Mouse (Mus musculus): ENCODE results near the gene Tnfrsf4.
A peak's percentile ranks its signal among the peaks of the same experiment; 100 is the strongest.

The Tnfrsf4 gene

DNA sequence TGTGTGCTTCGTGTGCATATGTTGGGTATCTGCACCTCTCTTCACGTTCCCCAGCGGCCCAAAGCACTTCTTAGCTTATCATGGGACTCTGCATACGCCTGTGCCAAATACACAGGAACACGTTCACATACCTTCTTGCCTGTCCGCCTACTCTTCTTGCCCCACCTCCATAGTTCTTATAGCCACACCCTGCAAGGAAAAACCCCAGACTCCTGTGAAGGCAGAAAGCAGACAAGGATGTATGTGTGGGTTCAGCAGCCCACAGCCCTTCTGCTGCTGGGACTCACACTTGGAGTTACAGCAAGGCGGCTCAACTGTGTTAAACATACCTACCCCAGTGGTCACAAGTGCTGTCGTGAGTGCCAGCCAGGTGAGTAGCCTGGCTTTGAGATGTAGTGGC, at the start of gene Tnfrsf4:
Tnfrsf4 (plus strand) TSS at position 207 of the 400 bp plus-strand sequence.
- DNase-seq (ENCODE audit: low spot score) = no peak

DNA sequence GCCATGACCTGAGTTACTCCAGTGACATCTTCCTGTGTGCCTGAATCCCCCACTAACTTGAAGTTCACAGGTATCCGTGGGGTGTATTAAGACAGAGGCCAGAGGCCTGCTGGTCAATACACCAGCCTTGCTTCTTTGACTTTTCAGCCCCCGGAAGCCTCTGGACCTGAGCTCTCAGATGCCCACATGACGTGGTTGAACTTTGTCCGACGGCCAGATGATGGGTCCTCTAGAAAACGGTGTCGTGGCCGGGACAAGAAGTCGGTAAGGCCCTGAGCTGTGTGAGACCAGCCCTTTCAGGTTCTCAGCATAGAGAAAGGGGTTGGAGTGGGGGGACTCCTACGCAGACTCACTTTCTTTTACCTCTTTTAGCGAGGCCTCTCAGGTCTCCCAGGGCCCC, 49.2 kb upstream of the Tnfrsf4 start:
- no peak for DNase-seq (ENCODE audit: low spot score)

DNA sequence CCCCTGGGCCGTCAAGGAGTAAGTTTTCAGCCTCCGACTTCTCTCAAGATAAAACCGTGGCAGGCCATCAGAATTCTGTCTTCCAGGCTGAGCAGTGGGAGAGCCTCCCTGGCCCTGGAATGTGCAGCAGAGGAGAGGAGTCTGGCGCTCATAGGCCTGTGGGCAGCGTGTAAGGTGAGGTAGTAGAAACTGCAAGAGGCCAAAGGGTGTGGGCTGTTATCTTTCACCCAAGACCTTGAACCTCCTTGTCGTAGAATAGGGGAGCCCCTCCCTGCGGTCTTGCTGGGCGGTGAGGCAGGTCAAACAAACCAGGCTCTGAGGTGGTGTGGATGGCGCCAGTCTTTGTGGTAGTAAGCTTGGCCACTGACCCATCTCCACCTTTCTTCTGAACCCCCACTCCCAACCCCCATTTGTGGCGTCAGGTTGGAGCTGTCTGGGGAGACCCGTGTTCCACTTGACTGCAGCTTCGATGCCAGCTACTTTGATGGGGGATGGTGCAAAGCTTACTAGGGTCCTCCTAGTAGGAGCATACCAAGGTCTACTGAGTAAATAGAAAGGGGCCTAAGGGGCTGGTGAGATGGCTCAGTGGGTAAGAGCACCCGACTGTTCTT, 44.5 kb upstream of the Tnfrsf4 start:
- DNase-seq (ENCODE audit: low spot score) = no peak

DNA sequence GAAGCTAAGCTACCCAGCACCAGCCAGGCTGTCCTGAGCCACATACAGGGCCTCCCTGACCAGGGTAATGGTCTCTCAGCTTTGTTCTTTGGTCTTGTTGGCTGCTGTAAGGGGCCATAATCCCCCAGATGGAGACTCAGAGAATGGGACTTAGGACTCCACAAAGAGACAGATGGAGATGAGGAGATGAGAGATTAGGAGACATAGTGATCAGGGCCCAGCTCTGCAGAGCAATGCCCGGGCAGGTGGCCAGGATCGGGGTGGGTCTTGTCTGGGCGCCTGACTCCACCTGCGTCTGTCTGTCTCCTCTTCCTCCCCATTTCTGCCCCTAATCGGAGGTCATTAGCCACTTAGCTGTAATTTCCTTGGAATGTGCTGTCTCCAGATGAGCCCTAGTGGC, 43.4 kb upstream of the Tnfrsf4 start:
- no peak for DNase-seq (ENCODE audit: low spot score)

DNA sequence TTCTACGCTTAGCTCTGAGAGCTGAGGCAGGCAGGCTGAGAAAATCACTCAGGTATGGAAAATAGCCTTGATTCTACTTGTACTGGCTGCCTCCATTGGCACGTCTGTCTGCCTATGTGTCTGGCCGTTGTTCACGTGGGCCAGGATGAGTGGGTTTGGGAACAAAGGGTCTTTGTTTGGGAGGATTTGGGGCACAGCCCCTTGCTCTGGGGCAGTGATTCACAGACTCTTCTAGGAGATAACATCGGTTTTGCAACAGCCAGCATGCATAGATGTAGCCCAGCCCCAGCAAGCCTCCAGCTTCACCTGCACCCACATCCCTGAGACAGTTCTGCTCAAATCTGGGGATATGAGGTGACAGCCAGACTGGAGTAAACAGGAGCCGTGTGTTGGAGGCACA, 41.0 kb upstream of the Tnfrsf4 start:
- no peak for DNase-seq (ENCODE audit: low spot score)

DNA sequence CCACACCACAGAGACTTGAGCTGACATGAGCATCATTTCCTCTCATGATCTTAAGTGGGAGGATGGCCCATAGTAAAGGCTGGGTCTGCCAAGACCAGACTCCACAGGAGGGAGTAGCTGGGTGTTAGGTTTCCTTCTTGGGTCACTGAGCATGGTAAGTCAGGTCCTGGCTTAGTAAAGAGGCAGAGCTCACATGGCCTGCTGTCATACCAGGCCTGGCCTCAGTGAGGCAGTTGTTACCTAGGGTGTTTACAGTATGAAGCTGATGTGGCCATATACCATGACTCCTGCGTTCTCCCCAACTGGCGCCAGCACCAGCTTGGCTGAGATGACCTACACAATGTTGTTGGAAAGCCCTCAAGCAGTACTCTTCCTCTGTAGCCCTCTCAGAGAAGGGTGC, 40.4 kb upstream of the Tnfrsf4 start:
- DNase-seq (ENCODE audit: low spot score) = no peak

DNA sequence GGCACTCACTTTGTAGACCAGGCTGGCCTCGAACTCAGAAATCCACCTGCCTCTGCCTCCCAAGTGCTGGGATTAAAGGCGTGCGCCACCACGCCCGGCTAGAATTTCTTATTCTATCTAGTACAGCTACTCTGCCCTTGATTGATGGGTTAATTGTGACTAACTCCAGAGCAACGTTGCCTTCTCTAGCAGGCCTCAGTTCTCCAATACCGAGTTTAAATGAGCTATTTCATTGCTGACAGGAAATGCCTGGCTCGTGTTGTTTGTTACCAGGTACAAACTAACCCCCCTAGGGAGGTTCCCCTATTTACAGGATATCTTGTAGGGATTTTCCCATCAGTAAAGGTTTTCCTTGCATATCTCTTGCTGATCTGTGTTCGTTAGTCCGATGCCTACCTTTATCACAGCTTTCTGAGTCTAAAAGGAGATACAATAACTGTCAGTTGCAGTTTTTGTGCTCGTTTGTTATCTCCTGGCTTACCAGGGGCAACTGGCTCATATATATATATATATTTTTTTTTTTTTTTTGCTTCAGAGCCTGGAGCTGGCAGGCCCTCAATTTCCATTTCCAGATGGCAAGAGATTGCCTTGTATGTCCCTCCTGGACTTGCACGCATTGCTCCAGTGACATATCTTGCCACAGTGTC, 32.1 kb upstream of the Tnfrsf4 start:
- DNase-seq (ENCODE audit: low spot score) = no peak

DNA sequence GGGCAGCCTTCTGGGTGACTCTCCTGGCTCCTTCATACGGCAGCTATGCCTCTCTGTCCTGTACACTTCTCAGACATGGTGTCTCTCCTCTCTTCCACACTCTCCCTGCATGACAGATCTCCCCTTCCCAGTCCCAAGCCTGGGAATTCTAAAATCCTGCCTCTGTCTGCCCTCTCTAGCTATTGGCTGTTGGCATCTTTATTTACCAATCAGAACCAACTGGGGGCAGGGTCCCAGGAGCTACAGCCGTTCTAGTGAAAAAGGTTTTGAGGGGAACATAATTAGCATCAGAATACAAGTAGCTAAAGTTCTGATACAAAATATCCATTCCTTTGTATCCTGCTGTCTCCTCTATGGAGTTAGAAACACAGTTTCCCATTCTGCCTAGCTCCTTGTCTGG, 29.9 kb upstream of the Tnfrsf4 start:
- DNase-seq (ENCODE audit: low spot score) = no peak

DNA sequence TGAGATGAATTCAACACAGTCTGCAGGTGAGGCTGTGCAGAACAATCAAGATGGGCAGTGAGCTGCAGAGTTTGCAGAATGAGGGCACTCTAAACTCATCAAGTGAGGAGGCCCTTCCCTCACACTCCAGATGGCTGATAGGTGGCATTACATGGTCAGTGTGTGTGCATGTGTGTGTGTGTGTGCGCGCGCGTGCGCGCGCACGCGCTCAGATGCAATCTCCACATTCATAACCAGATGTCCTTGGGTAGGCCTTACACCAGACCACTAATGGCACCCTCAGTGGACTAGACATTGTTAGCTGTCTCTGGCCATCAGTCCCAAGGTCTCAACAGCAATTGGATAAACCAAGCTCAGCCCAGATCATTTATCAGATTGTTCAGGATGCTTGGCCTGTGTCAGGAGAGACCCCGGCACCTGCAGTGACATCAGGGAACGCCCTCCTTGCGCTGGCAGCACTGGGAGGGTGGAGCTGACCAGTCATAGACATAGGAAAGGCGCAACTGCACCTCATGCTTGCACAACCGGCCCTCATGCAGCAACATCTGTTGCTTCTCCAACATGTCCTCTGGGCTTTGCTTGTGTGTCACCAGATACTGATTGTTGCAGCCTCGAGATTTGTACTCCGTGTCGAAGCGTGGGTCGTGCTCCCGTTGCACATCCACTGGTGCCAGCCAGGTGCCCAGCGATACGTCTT, 22.3 kb upstream of the Tnfrsf4 start:
- DNase-seq (ENCODE audit: low spot score) = no peak

DNA sequence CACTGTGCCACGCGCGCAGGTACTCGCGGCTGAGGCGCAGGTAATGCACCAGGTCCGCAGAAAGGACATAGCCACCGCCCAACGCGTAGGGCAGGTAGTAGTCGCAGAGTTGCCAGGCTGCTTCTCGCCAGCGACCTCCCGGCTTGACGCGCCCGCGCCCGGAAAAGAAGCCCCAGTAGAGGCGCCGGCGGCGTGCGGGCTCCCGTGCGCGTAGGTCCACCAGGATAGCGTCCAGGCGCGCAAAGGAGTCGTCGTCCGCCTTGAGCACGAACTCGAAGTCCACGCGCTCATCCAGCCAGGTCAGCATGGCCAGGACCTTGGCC, 21.8 kb upstream of the Tnfrsf4 start:
- no peak for DNase-seq (ENCODE audit: low spot score)

DNA sequence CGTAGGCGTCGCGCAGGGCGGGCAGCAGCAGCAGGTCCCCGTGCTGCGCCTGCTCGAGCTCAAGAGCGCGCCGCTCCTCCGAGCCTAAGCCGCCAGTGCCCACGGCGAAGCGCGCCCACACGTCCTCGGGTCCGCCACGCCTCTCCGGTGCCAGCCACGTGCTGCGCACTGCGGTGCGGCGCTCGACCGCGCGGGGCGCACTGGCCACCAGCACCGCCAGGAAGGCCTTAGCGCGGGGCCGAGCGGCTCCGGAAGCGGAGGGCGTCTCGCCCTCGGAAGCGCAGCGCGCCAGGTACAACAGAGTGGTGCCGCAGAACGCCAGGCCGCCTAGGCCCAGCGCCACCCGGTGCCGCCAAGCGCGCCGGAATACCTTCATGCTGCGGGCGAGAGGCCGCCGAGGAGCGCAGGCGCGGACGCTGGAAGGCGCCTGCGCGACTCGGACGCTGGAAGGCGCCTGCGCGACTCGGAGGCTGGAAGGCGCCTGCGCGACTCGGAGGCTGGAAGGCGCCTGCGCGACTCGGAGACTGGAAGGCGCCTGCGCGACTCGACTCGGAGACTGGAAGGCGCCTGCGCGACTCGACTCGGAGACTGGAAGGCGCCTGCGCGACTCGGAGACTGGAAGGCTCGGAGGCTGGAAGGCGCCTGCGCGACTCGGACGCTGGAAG, 21.3 kb upstream of the Tnfrsf4 start, which contains the start of the genes B3galt6 and Sdf4:
B3galt6 (minus strand) TSS at position 409 of the 665 bp plus-strand sequence.
Sdf4 (plus strand) TSS at position 632 of the 665 bp plus-strand sequence.
- peak; percentile 91 for DNase-seq (ENCODE audit: low spot score)

DNA sequence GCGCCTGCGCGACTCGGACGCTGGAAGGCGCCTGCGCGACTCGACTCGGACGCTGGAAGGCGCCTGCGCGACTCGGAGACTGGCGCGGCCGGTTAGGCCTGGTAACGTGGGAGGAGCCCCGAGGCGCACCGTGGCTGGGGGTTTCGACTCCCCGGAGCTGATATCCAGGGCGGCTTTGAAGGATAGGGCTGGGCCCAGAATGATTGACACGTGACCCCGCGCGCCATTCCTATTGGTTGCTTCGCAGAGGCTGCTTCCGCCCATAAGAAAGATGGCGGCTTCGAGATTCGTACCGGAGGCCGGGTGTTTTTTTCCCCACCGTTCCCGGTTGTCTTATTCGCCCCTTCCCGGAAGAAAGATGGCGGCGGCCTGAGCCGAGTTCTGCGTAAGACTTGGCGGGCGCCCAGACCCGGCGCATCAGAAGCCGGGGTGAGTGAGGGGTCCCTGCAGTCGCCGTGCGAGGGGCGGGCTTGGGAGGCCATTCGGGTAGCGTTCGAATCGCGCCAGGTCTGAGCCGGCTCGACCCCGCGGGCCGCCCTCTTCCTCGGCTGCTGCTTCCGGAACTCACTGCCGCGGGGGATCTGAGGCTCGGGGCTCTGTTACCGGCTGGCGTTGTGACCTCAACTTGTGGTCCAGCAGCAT, 20.6 kb upstream of the Tnfrsf4 start:
- peak; percentile 97 for DNase-seq (ENCODE audit: low spot score)

DNA sequence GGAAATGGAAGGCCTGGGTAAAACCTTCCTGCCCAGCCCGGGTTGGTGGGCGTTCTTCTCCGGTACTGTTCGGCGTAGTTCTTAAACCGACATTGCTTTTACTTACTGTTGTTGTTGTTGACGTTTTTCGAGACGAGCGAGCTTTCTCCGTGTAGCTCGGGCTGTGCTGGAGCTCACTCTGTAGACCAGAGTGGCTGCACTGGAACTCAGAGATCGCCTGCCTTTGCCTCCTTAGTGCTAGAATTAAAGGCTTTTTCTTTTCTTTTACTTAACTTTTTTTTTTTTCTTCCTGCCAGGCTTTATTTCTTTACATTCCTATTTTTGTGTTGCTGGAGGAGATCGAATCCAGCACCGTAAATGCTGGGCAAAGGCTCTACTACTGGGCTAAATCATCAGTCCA, 20.0 kb upstream of the Tnfrsf4 start:
- DNase-seq (ENCODE audit: low spot score) = no peak

DNA sequence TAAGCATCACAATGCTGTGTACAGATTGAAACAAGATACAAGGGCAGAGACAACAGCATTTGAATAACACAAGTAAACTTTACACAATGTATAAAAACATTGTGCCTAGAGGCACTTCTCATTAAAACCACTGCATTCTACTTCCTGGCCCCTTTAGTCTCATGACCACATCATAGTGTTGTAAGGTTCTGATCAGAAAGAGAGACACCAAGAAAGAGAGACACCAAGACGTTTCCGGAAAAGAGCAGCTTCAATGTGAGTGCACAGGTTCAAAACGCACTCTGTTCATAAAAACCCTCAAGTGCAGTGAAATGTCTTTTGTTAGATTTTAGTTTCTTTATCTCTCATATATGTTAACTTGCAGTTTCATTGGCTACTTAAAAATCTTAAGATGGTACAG, 9.5 kb upstream of the Tnfrsf4 start:
- no peak for DNase-seq (ENCODE audit: low spot score)

DNA sequence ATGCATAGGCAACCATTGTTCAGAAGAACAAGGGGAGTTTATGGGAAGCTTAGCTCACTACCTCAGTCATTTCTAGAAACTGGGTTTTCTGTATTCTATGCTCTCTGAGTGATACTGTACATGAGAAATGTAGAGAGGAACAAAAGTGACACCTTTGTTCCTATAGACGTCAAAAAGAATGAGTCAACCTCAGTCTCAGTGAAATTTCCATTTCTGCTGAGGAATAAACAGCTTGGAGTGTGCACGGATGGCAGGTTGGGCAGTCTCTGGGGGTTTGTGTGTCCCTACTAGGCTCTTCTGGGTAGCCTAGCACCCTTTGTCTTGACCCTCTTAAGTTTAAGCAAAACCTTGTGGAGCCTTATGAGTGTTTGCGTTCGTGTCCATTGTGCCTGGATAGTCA, 5.3 kb upstream of the Tnfrsf4 start:
- DNase-seq (ENCODE audit: low spot score) = no peak

DNA sequence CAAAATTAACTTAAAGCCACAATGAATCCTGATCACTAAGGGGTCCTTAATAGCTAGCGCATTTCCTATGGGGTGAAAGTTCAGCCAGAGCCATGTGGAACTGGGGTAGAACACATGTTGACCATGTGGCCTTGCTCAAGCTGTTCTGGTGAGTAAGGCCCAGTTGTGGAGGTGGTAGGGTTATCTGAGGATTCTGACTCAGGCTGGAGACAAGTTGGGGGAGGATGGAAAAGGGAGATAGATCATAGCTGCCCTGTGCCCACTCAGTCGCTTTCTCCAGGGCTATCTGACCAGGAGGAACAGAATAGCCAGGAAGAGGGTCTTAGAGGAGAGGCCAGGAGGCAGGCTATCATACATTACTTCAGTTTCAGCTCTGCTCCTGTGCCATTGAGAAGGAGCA, 793 bp downstream of the Tnfrsf4 start:
- DNase-seq (ENCODE audit: low spot score) = no peak

DNA sequence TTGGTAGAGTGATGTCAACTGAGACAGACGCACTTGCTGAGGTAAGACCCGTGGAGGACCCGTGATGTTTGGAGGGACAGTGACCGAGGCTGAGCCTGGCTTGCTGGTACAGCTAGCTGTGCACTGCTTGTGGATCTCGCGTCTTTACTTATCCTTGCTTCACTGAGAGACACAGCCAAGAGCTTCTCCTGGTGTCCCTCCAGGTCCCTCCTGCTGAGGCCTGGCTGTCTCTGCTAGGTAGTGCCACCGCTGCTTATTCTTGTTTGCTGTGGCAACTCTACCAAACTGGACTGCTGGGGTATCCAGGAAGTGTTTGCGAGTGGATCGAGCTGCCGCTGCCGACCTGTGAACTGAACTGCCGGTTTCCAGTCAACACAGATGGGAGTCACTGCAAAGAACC, 6.1 kb downstream of the Tnfrsf4 start:
- DNase-seq (ENCODE audit: low spot score) = no peak

DNA sequence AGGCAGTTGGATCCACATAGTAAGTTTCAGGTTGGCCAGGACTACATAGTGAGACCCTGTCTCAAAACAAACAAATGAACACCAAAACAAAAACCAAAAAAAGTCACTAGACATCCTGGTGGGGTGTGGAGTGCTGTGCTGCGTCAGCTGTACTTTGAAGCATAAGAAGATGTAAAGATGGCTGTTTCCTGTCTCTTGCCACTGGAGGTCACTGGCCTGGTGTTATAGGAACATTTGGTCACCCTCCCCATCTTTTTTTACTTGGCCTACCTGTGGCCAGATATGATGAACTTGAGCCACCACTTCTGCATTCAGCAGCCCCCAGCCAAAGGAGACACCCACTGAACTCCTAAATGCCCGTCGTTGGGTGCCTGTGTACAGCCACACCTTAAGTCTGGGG, 7.7 kb downstream of the Tnfrsf4 start:
- DNase-seq (ENCODE audit: low spot score) = no peak

DNA sequence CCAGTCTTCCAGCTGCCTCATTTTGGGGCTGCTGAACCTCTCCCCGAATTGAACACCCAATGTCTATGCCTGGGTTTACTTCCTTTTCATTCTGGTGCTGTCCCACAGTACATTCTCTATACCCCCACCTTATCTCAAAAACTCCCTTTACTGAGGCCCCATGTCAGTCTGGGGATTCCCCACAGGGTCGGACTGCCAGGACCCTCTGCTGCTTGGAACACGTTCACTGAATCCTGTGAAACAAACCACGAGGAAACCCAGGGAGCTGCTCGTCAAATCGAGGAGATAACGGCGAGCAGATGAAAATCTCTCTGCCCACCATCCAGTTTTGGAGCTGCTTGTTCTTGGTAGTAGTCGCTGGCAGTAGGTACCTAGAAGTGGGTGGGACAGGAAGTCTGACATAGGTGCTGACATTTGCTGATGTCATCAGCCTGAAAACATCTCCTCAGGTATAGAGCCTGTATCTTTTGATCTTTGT, 8.3 kb downstream of the Tnfrsf4 start:
- DNase-seq (ENCODE audit: low spot score) = no peak

DNA sequence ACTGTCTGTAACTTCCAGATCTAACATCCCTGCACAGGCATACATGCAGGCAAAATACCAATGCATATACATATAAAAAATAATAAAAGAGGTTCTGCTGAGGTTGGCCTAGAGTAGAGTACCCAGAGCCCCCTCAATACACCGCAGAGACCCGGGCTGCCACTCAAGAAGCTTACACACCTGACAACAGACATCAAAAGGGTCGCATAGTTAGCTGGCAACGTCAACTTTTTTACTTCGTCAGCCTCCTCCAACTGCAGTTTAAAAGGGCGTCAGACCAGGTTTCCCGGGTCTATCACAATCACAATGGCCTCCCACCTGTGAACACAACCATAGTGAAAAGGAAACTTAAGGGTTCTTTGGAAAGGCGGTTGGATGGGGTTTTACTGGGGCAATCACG, 9.9 kb downstream of the Tnfrsf4 start:
- DNase-seq (ENCODE audit: low spot score) = no peak

DNA sequence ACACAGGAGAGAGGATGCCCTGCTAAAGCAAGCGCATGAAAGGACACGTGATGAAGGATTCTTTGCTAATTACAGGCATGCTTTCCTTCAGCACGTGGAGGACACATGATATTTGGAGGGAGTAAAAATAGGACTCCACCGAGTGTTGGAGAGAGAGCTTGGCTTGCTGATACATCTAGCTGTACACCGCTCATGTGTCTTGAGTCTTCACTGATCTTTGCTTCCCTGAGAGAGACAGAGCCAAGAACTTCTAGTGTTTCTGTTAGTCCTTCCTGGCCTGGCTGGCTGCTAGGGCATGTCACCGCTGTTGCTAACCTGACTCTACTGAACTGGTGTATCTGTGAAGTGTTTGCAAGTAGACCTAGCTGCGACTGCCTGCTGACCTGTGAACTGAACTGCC, 10.5 kb downstream of the Tnfrsf4 start:
- no peak for DNase-seq (ENCODE audit: low spot score)

DNA sequence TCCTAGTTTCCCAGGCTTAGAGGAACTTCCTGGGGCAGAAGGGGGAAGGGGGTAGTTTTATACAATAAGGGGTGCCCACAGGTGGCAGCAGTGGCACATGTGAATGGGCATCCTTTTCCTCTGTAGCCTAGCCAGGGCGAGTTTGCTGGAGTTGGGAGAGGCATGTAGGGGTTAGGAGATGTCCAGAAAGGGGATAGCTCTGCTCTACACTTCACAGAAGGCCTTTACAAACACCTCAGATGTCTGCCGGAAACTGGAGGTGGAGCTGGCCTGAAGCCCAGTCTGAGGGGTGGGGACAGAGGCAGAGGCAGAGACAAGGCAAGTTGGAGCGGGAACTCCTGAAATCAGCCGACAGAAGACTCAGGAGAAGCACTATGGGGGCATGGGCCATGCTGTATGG, 12.4 kb downstream of the Tnfrsf4 start, which contains the start of gene Tnfrsf18:
Tnfrsf18 (plus strand) TSS at position 152 of the 400 bp plus-strand sequence.
- DNase-seq (ENCODE audit: low spot score) = no peak

All from retina, embryonic 14.5 days (tissue).